Mouse (Mus musculus): ENCODE results near the gene 1600014C23Rik. TPM values are rescaled to one million over a fixed set of nuclear protein-coding genes. Genes with fewer than 3 reads are reported as not detected.

Gene 1600014C23Rik
- total and polyA plus RNA-seq, 3 experiments = 0.81 to 2.7 TPM; not detected in 1

DNA sequence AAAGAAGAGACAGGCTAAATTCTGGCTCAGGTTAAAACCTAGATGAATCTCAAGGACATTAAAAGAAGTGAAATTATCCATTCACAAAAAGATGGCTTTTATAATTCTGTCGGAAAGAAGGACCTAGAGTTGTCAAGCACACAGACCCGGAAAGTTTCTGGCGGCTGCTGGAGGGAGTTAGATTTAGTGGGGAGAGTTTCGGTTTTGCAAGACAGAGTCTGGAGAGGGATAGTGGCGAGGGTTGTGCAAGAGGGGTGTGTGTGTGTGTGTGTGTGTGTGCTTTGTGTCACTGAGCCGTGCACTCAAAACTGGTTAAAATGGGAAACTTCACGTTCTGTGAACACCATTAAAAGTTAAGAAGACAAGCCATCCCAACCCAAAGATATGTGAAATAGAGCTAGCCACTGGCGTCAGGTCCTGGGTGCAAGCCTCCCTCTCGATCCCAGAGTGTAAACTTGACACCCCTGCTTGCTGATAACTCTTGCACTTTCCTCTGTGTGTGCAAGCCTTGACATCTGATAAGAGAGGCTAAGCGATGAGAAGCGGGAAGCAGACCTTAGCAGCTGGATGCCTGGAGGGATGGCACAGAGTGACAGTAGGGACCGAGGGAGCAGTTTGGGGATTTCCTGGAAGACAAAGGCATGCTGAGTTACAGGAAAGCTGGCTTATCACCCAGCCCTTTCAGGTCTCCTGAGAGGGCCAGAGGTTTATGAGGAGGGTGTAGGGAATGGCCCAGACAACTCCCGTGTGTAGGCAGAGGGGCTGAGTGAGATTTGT, 8.9 kb upstream of the 1600014C23Rik start:
- Histone ChIP-seq H3K79me2 (ENCODE audit: control insufficient read depth, insufficient read depth, low read length, poor library complexity) (no peaks in the 10 kb centered on the region), H3K4me3 (ENCODE audit: control insufficient read depth in 1 of 2, insufficient read depth in 1 of 2, low read depth in 2 of 2, low read length in 2 of 2) (no peak overlapping the region), H3K4me1 (ENCODE audit: control insufficient read depth in 1 of 2, insufficient read depth in 2 of 2, low read length in 2 of 2) (peaks cover 3 to 24% of the 10 kb centered on the region in 2 experiments; a peak in 3 of 4 replicates), H3K27ac (ENCODE audit: control insufficient read depth, low read depth, low read length) (no peak overlapping the region), H3K9me3 (replicated peaks; ENCODE audit: insufficient read depth, low read length) (no peaks in the 10 kb centered on the region), H3K9ac (ENCODE audit: control insufficient read depth, low read depth, low read length, poor library complexity, severe bottlenecking) (no peak overlapping the region), H3K36me3 (ENCODE audit: control insufficient read depth in 1 of 2, insufficient read depth in 2 of 2, low read length in 2 of 2) (peaks cover 0 to 9% of the 10 kb centered on the region in 2 experiments; a peak in 2 of 4 replicates), H3K27me3 (ENCODE audit: control insufficient read depth in 1 of 2, insufficient read depth in 2 of 2, low read length in 2 of 2) (no peaks in the 10 kb centered on the region)
- DNase-seq (ENCODE audit: low read depth, low spot score) = peak; percentile 55
- TF ChIP-seq RAD21 (IDR thresholded peaks at IDR 0.05; ENCODE audit: low read depth, low read length) = no peak
- no peak for TF ChIP-seq ZMIZ1 (IDR thresholded peaks at IDR 0.05; ENCODE audit: low read depth, low read length)
- no peak for TF ChIP-seq CTCF (IDR thresholded peaks at IDR 0.05 in 2 of 3, conservative IDR thresholded peaks at IDR 0.05 in 1 of 3; ENCODE audit: control insufficient read depth in 1 of 3, insufficient read depth in 1 of 3, low read depth in 2 of 3, low read length in 3 of 3, poor library complexity in 1 of 3, severe bottlenecking in 1 of 3)
- TF ChIP-seq SMC3 (IDR thresholded peaks at IDR 0.05; ENCODE audit: low read depth, low read length) = no peak
- TF ChIP-seq NRF1 (IDR thresholded peaks at IDR 0.05; ENCODE audit: insufficient read depth, low read depth, low read length, poor library complexity, severe bottlenecking) = no peak
- TF ChIP-seq ZKSCAN1 (IDR thresholded peaks at IDR 0.05; ENCODE audit: low read depth, low read length) = no peak
- TF ChIP-seq CHD2 (IDR thresholded peaks at IDR 0.05; ENCODE audit: low read length) = no peak
- TF ChIP-seq CHD1 (IDR thresholded peaks at IDR 0.05; ENCODE audit: low read depth, low read length) = no peak
- TF ChIP-seq MXI1 (IDR thresholded peaks at IDR 0.05; ENCODE audit: low read depth, low read length) = no peak
- TF ChIP-seq SIN3A (IDR thresholded peaks at IDR 0.05; ENCODE audit: low read length) = no peak
- peak in 1 of 2 experiments; percentile 46; a peak in 3 of 4 replicates for TF ChIP-seq EP300 (IDR thresholded peaks at IDR 0.05; ENCODE audit: low read depth in 1 of 2, low read length in 2 of 2)
- TF ChIP-seq MAFK (IDR thresholded peaks at IDR 0.05; ENCODE audit: borderline replicate concordance, low read depth, low read length) = no peak
- no peak for TF ChIP-seq GABPA (IDR thresholded peaks at IDR 0.05; ENCODE audit: low read depth, low read length)
- no peak for TF ChIP-seq JUND (IDR thresholded peaks at IDR 0.05; ENCODE audit: low read depth, low read length)
- no peak for TF ChIP-seq KAT2A (conservative IDR thresholded peaks at IDR 0.05; ENCODE audit: low read depth, low read length)
- TF ChIP-seq RCOR1 (IDR thresholded peaks at IDR 0.05; ENCODE audit: low read depth, low read length) = peak; percentile 58
- TF ChIP-seq ELF1 (IDR thresholded peaks at IDR 0.05; ENCODE audit: low read depth, low read length) = no peak
- TF ChIP-seq TBP (IDR thresholded peaks at IDR 0.05; ENCODE audit: low read depth, low read length) = no peak
- TF ChIP-seq USF2 (IDR thresholded peaks at IDR 0.05; ENCODE audit: borderline replicate concordance in 1 of 2, insufficient read depth in 1 of 2, low read depth in 1 of 2, low read length in 2 of 2) = no peak
- TF ChIP-seq POLR2A (IDR thresholded peaks at IDR 0.05; ENCODE audit: control insufficient read depth in 1 of 2, insufficient read depth in 1 of 2, low read depth in 1 of 2, low read length in 2 of 2, poor library complexity in 1 of 2) = no peak
- TF ChIP-seq UBTF (IDR thresholded peaks at IDR 0.05; ENCODE audit: borderline replicate concordance, insufficient read depth, low read depth, low read length) = no peak
- TF ChIP-seq HCFC1 (IDR thresholded peaks at IDR 0.05; ENCODE audit: low read depth, low read length) = no peak
- TF ChIP-seq USF1 (IDR thresholded peaks at IDR 0.05; ENCODE audit: low read depth, low read length) = no peak
- no peak for TF ChIP-seq MYC (IDR thresholded peaks at IDR 0.05; ENCODE audit: low read depth, low read length)
- no peak for TF ChIP-seq MAX (IDR thresholded peaks at IDR 0.05; ENCODE audit: low read length)
- no peak for TF ChIP-seq MEF2A (IDR thresholded peaks at IDR 0.05; ENCODE audit: extremely low read depth, insufficient replicate concordance, low read depth, low read length, poor library complexity, severe bottlenecking)
- no peak for TF ChIP-seq ZNF384 (IDR thresholded peaks at IDR 0.05; ENCODE audit: low read depth, low read length)
- TF ChIP-seq POLR2AphosphoS5 (IDR thresholded peaks at IDR 0.05; ENCODE audit: borderline replicate concordance, low read depth, low read length) = no peak
- no peak for TF ChIP-seq MAZ (IDR thresholded peaks at IDR 0.05; ENCODE audit: low read depth, low read length)
- 0 out of 2 replicates have a peak, but pooled peaks have one; percentile 8 for TF ChIP-seq ZC3H11A (IDR thresholded peaks at IDR 0.05; ENCODE audit: low read depth, low read length)
- TF ChIP-seq GATA1 (IDR thresholded peaks at IDR 0.05; ENCODE audit: low read depth, low read length) = peak; percentile 74
- no peak for TF ChIP-seq MYB (IDR thresholded peaks at IDR 0.05; ENCODE audit: low read depth, low read length)
- TF ChIP-seq NELFE (IDR thresholded peaks at IDR 0.05; ENCODE audit: low read depth, low read length) = no peak
- TF ChIP-seq POLR2AphosphoS2 (IDR thresholded peaks at IDR 0.05; ENCODE audit: low read length) = no peak
- TF ChIP-seq ETS1 (IDR thresholded peaks at IDR 0.05; ENCODE audit: low read depth, low read length) = peak; percentile 57; the same call in 1 of the 2 replicates
- TF ChIP-seq BHLHE40 (IDR thresholded peaks at IDR 0.05; ENCODE audit: borderline replicate concordance, low read depth, low read length) = no peak
